Mouse (Mus musculus): Measurements from ENCODE around the gene Eps8l1. TPM values are rescaled to one million over a fixed set of nuclear protein-coding genes. Genes with fewer than 3 reads are reported as not detected.
A peak's percentile ranks its signal among the peaks of the same experiment; 100 is the strongest.
"Not testable (repeated sequence)": the region's sequence is repeated elsewhere in the genome, so short reads cannot be mapped to it uniquely, and the experiment has no call there.

The Eps8l1 gene
- total RNA-seq, 2 experiments from 2014 or later = 0.59 to 1.5 TPM

DNA sequence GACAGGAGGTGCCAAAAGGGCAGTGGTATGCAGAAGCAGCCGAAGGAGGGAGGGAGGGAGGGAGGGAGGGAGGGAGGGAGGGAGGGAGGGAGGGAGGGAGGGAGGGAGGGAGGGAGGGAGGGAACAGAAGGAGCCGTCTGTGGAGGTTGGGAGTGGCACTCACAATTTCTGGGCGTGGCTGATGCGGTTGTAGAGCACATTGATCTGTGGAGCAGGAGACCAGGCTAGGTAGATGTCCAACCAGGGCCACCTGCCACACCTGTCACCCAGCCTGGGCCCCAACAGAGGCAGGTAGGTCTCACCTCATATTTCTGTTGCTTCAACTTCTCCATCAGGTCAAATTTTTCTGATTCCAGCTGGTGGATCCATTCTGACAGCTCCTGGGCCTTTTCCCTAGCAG, 46.7 kb downstream of the Eps8l1 start:
- no peak for DNase-seq
- intact Hi-C loops (cut with DNase I) = loop anchor here (10.0 kb wide), 1 partner anchor 362 kb away; no protein-coding TSS in a partner anchor

GRCm38 (mm10) chr7:4508062-4508738, 47.7 kb downstream of the Eps8l1 start:
- intact Hi-C loops (cut with DNase I) = loop anchor here (10.0 kb wide), 1 partner anchor 363 kb away; no protein-coding TSS in a partner anchor
- DNase-seq = no peak

DNA sequence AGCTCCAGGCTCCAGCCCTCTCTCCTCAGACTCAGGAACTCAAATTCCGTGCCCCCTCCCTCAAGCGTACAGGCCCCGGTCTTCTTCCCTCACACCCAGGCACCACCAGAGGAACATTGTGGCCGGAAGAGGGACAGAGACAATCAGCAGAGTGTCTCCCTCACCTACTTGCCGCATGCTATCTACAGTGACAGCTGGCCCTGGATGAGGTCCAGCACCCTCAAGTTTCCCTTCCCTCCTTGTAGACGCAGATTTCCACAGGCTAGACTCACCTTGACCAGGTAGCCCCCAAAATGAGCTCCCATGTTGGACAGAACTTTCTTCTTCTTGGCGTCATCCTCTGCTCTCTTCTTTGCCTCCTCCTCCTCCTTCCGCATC, 48.3 kb downstream of the Eps8l1 start:
- no peak for DNase-seq
- intact Hi-C loops (cut with DNase I) = loop anchor here (10.0 kb wide), 1 partner anchor 364 kb away; no protein-coding TSS in a partner anchor

GRCm38 (mm10) chr7:4509863-4510608, 49.6 kb downstream of the Eps8l1 start:
- intact Hi-C loops (cut with DNase I) = loop anchor here (10.0 kb wide), 1 partner anchor 365 kb away; no protein-coding TSS in a partner anchor
- peak in 1 of 2 experiments; percentile 57 for DNase-seq

GRCm38 (mm10) chr7:4511489-4512224, 51.2 kb downstream of the Eps8l1 start:
- no peak for DNase-seq
- intact Hi-C loops (cut with DNase I) = no loop called here

- DNase-seq = no peak
- intact Hi-C loops (cut with DNase I) = no loop called here
These were observed 52.8 kb downstream of the Eps8l1 start for GRCm38 (mm10) chr7:4513236-4513635.

DNA sequence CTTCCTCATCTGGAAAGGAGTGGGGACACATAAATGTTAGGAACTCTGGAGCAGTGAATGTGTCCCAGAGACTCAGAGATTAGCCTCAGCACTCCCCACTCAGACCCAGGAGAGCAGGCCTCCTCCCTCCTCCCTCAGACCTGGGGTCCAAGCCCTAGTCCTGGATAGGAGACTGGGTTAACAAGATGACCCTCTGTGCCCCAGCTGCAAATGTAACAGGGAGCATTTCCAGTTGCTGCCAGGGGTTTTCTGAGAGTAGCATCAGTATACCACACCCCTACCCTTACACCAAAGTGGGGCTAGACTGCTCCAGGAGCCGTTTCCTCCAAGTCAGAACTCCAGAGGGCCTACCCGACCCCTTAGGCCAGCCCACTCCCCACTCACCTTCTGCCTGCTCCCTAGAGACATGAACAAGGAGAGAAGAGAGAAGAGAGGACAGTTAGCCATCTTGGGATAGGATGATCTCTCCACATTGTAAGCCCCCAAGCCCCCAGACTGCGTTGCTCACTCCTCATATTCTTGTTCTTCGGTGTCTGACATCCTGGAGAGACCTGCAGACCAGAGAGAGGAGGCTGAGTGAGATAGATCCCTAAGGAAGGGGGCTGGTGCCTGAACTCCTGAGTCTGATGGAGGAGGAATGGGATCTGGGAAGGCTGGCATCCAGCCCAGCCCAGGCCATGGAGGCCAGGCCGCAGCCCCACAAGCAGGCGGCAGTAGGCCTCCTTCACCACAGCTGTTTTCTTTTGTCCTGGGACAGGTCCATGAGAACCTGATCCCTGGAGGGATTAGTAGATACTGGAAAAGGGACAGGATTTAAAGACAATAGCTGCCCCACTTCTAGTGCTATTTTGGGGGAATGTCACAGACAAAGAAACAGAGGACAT, 53.6 kb downstream of the Eps8l1 start:
- intact Hi-C loops (cut with DNase I) = no loop called here

GRCm38 (mm10) chr7:4515853-4516252, 55.4 kb downstream of the Eps8l1 start:
- no peak for DNase-seq
- intact Hi-C loops (cut with DNase I) = no loop called here

More for the DNA sequence above, 53.6 kb downstream of the Eps8l1 start:
- no peak for DNase-seq

- no peak for DNase-seq
- intact Hi-C loops (cut with DNase I) = no loop called here
These were observed 56.0 kb downstream of the Eps8l1 start, which contains the start of gene Tnnt1 for GRCm38 (mm10) chr7:4516332-4517050. TSS of gene Tnnt1 (minus strand) at chr7:4516382.

GRCm38 (mm10) chr7:4518487-4518886, 58.0 kb downstream of the Eps8l1 start:
- intact Hi-C loops (cut with DNase I) = no loop called here
- no peak for DNase-seq

- no peak for DNase-seq
- intact Hi-C loops (cut with DNase I) = no loop called here
These were observed 60.9 kb downstream of the Eps8l1 start for GRCm38 (mm10) chr7:4521231-4522003.

GRCm38 (mm10) chr7:4522292-4522691, 61.8 kb downstream of the Eps8l1 start:
- DNase-seq = no peak
- intact Hi-C loops (cut with DNase I) = no loop called here

- no peak for DNase-seq
- intact Hi-C loops (cut with DNase I) = no loop called here
These were observed 63.0 kb downstream of the Eps8l1 start for GRCm38 (mm10) chr7:4523205-4524130.

GRCm38 (mm10) chr7:4524212-4524922, 63.9 kb downstream of the Eps8l1 start, which contains the start of gene Tnni3:
TSS of gene Tnni3 (minus strand) at chr7:4524229.
- DNase-seq; intact Hi-C loops (cut with DNase I): not testable (repeated sequence)

DNA sequence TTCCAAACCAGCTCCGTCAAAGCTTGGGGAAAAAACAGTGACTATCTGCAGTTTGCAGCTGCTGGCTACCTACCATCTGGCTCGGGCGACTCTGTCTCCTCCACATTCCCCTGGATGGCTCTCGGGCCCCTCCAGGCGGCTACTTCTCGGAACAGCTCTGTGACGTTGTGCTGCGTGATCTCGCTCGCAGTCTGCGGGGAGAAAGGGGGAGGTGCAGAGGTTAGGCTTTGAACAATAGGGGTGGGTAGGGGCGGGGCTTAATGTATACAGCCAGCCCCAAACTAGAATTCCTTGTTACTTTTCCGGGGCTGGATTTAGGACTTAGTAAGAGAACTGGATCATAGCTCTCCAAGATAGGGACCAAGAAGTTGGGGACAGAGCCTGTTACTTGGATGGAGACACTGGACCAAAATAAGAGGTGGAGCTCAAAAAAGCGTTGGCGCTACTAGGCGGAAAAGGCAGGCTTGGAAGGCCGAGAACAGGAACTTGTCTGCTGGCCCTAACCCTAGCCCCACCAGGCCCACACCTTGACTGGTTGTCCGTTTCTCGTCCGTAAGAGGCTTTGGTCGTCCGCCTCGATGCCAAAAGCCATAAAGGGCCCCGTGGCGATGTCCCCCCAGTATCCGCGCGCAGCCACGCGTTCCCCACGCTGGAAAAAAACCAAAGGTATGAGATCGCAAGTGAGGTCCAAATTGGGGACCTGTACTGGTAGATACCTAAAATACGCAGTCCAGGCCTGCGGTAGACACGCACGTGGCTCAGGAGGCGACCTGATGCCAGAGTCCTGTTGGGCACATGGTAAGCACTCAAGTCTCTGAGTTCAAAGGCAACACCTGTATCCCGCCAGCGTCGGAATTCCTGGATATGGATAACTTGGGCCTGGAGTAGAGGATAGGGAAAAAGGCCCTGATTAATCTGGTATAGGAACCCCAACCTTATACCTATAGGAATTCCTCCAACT, 66.1 kb downstream of the Eps8l1 start:
- DNase-seq = peak; percentile 56 to 66
- intact Hi-C loops (cut with DNase I) = no loop called here

- intact Hi-C loops (cut with DNase I) = no loop called here
- DNase-seq = no peak
These were observed 66.8 kb downstream of the Eps8l1 start for GRCm38 (mm10) chr7:4527302-4527689.

All from gastrocnemius, postnatal 36 days (tissue).